Mouse (Mus musculus): ENCODE data around the gene Ank3.
A peak's percentile ranks its signal among the peaks of the same experiment; 100 is the strongest.

Ank3 gene

GRCm38 (mm10) chr10:69620692-69621382 is 222.3 kb downstream of the Ank3 start:
- no peak for DNase-seq (ENCODE audit: low spot score in 2 of 2)

- no peak for DNase-seq (ENCODE audit: low spot score in 2 of 2)
Observed at GRCm38 (mm10) chr10:69627767-69628166, 229.2 kb downstream of the Ank3 start.

GRCm38 (mm10) chr10:69628743-69629142 is 230.2 kb downstream of the Ank3 start:
- no peak for DNase-seq (ENCODE audit: low spot score in 2 of 2)

- DNase-seq (ENCODE audit: low spot score in 2 of 2), result no peak
Observed at GRCm38 (mm10) chr10:69630802-69631388, 232.3 kb downstream of the Ank3 start.

- DNase-seq (ENCODE audit: low spot score in 2 of 2), result no peak
Observed at GRCm38 (mm10) chr10:69632885-69633284, 234.3 kb downstream of the Ank3 start.

GRCm38 (mm10) chr10:69634891-69635290 is 236.3 kb downstream of the Ank3 start:
- no peak for DNase-seq (ENCODE audit: low spot score in 2 of 2)

GRCm38 (mm10) chr10:69635910-69636656 is 237.5 kb downstream of the Ank3 start:
- no peak for DNase-seq (ENCODE audit: low spot score in 2 of 2)

- no peak for DNase-seq (ENCODE audit: low spot score in 2 of 2)
Observed at GRCm38 (mm10) chr10:69639138-69639537, 240.6 kb downstream of the Ank3 start.

GRCm38 (mm10) chr10:69640617-69641016 is 242.0 kb downstream of the Ank3 start:
- no peak for DNase-seq (ENCODE audit: low spot score in 2 of 2)

GRCm38 (mm10) chr10:69643481-69643880 is 244.9 kb downstream of the Ank3 start:
- no peak for DNase-seq (ENCODE audit: low spot score in 2 of 2)

GRCm38 (mm10) chr10:69643986-69644385 is 245.4 kb downstream of the Ank3 start:
- DNase-seq (ENCODE audit: low spot score in 2 of 2), result no peak

- DNase-seq (ENCODE audit: low spot score in 2 of 2), result no peak
Observed at GRCm38 (mm10) chr10:69645311-69645802, 246.8 kb downstream of the Ank3 start.

- DNase-seq (ENCODE audit: low spot score in 2 of 2), result no peak
Observed at GRCm38 (mm10) chr10:69645929-69646328, 247.4 kb downstream of the Ank3 start.

- no peak for DNase-seq (ENCODE audit: low spot score in 2 of 2)
Observed at GRCm38 (mm10) chr10:69650074-69650473, 251.5 kb downstream of the Ank3 start.

GRCm38 (mm10) chr10:69652660-69653059 is 254.1 kb downstream of the Ank3 start:
- DNase-seq (ENCODE audit: low spot score in 2 of 2), result no peak

- DNase-seq (ENCODE audit: low spot score in 2 of 2), result no peak
Observed at GRCm38 (mm10) chr10:69653121-69653677, 254.6 kb downstream of the Ank3 start.

- no peak for DNase-seq (ENCODE audit: low spot score in 2 of 2)
Observed at GRCm38 (mm10) chr10:69654176-69654575, 255.6 kb downstream of the Ank3 start.

- no peak for DNase-seq (ENCODE audit: low spot score in 2 of 2)
Observed at GRCm38 (mm10) chr10:69654866-69655633, 256.5 kb downstream of the Ank3 start.

- peak in 1 of 2 experiments; percentile 6 for DNase-seq (ENCODE audit: low spot score in 2 of 2)
Observed at GRCm38 (mm10) chr10:69656321-69656720, 257.7 kb downstream of the Ank3 start.

- no peak for DNase-seq (ENCODE audit: low spot score in 2 of 2)
Observed at GRCm38 (mm10) chr10:69659818-69660217, 261.2 kb downstream of the Ank3 start.

- peak in 1 of 2 experiments; percentile 12 for DNase-seq (ENCODE audit: low spot score in 2 of 2)
Observed at GRCm38 (mm10) chr10:69662338-69662737, 263.8 kb downstream of the Ank3 start.

GRCm38 (mm10) chr10:69667482-69667881 is 268.9 kb downstream of the Ank3 start:
- DNase-seq (ENCODE audit: low spot score in 2 of 2), result no peak

Measured in spleen, postnatal 14 days (tissue).